Mouse (Mus musculus) bone marrow, adult 2 months (tissue): ENCODE results near the gene Msrb3.

Source experiments
- CTCF ChIP-seq: fragments of 200-500 bp; IDR thresholded peaks from 2 replicates; pipeline ENCODE4 v1.5.1; 2011; ENCODE audit warnings: low read length, control low read depth; ENCODE audit not compliant: control insufficient read depth, insufficient read depth
- POLR2A ChIP-seq: fragments of 200-500 bp; IDR thresholded peaks from 2 replicates; pipeline ENCODE4 v1.6.1; 2011; ENCODE audit warnings: low read depth, mild to moderate bottlenecking, control low read depth, low read length, borderline replicate concordance; ENCODE audit not compliant: control insufficient read depth

DNA sequence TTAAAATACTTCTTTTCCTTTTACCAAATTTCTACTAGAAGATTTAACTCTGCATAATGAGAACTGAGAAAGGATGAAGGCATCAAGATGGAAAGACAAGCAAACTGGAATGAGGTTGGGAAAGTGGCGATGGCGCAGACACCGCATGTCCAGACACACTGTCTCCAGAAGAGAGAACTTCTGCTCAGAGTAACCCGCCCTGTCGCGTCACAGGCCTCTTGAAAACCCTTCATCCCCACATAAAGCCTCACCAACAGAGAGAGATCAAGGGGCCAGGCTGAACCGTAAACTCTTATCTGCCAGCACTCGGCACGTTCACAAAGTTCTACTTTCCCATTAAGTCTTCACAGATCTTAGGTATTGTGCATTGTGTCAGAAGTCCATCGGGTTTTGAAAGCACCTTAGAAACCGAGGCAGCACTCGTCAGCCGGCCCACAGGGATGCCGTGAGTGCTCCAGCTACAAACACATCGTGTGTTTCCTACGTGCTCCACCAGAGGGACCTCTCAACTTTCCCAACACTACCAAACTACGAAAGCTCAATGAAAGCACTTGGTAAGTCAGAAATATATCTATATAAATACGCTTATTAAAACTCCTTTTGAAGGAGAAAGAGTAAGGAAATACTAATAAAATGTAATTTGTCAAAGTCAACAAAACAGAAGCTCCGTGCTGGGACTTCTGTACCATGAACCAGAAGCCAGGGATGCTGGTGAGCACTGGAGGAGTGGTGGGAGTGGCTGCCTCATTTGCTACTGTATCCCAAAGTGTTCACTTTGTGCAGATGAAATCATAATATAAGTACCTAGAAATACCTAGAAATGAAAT is 39.4 kb upstream of the Msrb3 start:
- TF ChIP-seq CTCF = peak; percentile 21; the same call in 1 of the 2 replicates
- TF ChIP-seq POLR2A = no peak
